Mouse (Mus musculus) left cerebral cortex, adult 11 months (tissue): ENCODE measurements at regions not wholly inside any gene's neighbourhood (a gene's known extent, or its start where the extent isn't known, plus 50 kb on each side); places are given as distances from the start of the nearest gene placed in this dataset.
A peak's percentile ranks its signal among the peaks of the same experiment; 100 is the strongest.

Experiments used
- DNase-seq: peaks from one replicate; pipeline ENCODE4 v3.0.0; 2022; ENCODE audit warnings: low spot score

DNA sequence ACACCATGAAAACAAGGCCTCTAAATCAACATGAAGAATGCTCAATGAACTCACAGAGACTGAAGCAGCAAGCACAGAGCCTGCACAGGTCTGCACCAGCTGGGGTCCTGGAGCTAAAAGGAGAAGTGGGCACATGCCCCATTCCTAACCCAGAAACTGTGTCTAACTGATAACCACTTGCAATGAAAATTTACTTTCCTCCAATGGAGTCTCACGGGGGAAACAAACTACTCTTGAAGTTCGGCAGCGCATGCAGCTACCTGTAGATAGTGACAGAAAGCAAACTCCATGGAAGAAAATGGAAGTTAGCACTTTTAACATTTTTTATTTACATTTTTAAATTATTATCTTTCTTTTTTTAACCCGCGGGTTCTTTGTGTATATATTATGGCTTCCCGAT lies 76.8 kb upstream of the Akap6 start:
- DNase-seq, result no peak

DNA sequence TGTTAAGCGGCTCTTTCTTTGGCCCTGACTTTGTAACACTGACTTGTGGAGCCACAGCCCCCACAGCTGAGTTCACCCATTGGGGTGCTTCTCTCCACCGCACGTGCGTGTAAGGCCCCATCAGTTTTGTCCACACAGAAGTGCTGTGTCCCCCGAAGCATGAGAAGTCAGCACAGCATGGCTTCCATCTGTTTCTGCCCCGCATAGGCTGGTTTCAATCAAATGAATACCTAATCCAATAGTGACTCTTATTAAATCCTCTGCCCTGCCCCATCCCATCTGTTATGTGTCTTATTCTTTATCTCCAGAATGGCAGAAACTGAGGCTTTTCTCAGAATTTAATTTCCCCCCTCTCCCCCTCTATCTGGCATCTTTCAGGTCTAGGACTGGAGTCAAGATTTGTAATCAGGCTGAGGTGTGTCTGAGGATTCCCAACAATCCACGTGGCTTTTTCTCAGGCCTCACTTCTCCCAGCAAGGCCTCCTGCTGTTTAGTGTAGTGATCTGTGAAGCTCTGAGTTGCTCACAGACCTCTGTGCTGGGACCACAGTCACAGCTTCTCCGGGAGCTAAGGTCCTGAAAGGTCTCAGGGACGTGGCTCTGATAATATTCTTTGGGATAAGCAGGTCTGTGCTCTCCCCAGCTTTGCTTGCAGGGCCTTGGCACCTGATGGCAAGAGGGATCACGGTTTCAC lies 75.6 kb upstream of the Akap6 start:
- no peak for DNase-seq

- DNase-seq, result no peak
These were observed 74.3 kb upstream of the Akap6 start for GRCm38 (mm10) chr12:52624871-52625270.

DNA sequence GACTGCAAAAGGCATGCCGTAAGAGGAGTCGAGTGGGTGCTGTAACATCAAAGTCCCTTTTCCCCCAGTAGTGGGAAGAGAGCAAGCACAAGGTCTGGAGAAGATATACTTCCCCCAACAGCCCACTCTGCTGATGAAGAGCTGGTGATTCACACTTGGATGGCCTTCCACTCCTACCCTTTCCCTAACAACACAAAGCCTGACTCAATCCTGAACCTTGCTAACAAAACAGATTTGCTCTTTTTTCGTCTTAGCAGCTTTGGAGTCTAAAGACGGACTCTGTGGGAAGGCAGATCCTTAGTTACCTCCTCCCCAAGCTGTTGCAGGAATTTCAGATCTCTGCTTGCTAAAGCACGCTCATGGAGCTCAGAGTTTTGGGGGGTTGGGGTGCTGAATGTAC lies 70.4 kb upstream of the Akap6 start:
- DNase-seq, result peak; percentile 29

DNA sequence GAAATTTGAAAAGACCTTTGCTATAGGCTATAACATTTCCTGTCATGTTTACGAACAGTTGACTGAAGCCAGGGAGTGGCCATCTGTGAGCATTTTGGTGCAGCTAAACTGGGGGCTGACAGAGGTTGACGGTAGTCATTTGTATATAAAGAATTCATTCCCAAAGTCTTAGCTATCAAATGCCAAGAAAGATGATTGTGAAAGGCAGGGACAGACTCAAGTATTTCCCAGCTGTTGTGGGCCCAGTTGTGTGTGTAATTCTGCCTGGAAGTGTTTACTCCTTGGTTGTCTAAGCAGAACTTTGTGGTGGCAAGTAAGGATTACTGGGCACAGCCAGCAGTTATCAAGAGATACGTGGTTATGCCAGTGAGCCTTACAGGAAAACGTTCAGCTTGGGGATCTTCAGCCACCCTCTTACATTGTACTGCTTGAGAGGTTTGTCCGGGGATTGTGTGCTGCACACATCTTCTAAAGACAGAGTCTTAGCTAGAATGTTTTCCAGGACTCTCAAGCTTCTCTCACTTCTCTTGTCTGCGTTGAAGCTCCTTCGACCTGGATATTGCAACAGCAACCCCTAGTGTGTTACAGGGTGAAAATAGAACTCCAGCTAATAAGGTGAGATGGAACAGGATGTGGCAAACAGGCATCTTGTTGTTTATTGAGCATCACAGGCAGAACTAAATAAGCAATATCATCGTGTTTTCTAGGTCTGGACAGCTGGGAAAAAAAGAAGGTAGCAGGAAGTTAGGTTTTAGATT lies 63.9 kb upstream of the Akap6 start:
- DNase-seq, result no peak

DNA sequence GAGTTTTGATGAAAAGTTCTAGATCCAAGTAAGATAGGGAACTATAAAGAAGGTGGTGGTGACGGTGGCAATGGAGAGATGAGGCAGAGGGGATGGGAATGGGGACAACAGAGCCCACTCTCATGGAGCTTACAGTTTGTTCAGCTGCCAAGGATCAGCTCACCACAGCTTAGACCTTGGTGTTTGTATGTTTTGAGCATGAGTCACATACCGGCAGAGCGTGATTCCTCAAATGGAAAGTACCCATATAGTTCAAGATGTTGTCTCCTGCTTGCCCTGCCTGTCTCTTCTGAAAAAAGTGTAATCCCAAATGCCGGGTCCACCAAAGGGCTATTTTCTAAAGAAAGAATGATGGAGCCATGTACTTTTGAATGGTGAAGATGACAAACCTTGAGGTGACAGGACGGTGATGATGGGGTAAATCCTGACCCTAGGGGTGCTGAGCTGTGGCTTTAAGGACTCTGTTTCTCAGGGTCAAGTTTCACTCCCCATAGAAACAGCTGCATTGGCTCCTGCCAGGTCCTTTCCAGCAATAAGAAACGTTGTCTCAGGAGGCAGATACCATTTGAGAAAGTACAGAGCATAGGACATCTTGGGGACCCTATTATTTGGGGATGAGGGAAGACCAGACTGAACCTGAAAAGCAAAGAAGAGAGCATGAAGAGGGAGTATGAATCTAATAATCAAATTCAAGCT lies 62.8 kb upstream of the Akap6 start:
- no peak for DNase-seq

DNA sequence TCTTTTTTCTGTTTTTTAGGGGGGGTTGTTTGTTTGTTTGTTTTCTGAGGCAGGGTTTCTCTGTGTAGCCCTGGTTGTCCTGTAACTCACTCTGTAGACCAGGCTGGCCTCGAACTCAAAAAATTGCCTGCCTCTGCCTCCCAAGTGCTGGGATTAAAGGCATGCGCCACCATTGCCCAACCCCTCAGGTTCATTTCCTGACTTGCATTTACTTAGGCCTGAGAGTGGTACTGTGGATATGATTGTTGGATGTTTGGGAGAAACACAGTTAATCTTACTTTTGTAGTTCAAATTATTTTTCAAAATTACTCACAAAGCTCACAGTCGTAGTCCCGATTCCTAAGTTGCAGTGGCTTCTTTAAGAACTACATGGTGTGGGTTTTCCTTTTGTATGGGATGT lies 62.3 kb upstream of the Akap6 start:
- no peak for DNase-seq

- DNase-seq, result peak; percentile 31
These were observed 61.5 kb upstream of the Akap6 start for GRCm38 (mm10) chr12:52637506-52638249.

GRCm38 (mm10) chr12:52638461-52638860 lies 60.7 kb upstream of the Akap6 start:
- no peak for DNase-seq

GRCm38 (mm10) chr12:52644059-52644458 lies 55.1 kb upstream of the Akap6 start:
- DNase-seq, result no peak
